Mouse (Mus musculus) C2C12 (cell line): ENCODE results near the gene Cd9.

Experiments
- CEBPB ChIP-seq: IDR thresholded peaks from one replicate; pipeline ENCODE4 v1.6.1; 2011; ENCODE audit warnings: low read depth, mild to moderate bottlenecking, control low read depth, moderate library complexity
- CTCF ChIP-seq: IDR thresholded peaks from one replicate; pipeline ENCODE4 v1.5.1; 2011; ENCODE audit not compliant: control insufficient read depth, insufficient read depth, insufficient read length
- FOSL1 ChIP-seq: IDR thresholded peaks from one replicate; pipeline ENCODE4 v1.8.0; 2011; ENCODE audit warnings: mild to moderate bottlenecking, low read length; ENCODE audit not compliant: poor library complexity, insufficient read depth, severe bottlenecking
- MAX ChIP-seq: IDR thresholded peaks from one replicate; pipeline ENCODE4 v1.6.1; 2011; ENCODE audit warnings: mild to moderate bottlenecking, control low read depth
- MYOD1 ChIP-seq: IDR thresholded peaks from one replicate; pipeline ENCODE4 v1.6.1; 2011; ENCODE audit warnings: low read depth; ENCODE audit not compliant: control insufficient read depth, insufficient read length
- MYOG ChIP-seq: IDR thresholded peaks from one replicate; pipeline ENCODE4 v1.6.1; 2011; ENCODE audit not compliant: control insufficient read depth, insufficient read length; ENCODE audit errors: extremely low read depth
- USF1 ChIP-seq: IDR thresholded peaks from one replicate; pipeline ENCODE4 v1.6.1; 2011; ENCODE audit warnings: low read depth, mild to moderate bottlenecking, control low read depth, moderate library complexity

- TF ChIP-seq CTCF (peak; percentile 47), MAX (no peak), MYOG (no peak), USF1 (peak; percentile 62), FOSL1 (no peak), MYOD1 (no peak), CEBPB (no peak)
Measured at GRCm38 (mm10) chr6:125498062-125498461, 3.5 kb upstream of the Cd9 start.
